In the genomic region with DNA sequence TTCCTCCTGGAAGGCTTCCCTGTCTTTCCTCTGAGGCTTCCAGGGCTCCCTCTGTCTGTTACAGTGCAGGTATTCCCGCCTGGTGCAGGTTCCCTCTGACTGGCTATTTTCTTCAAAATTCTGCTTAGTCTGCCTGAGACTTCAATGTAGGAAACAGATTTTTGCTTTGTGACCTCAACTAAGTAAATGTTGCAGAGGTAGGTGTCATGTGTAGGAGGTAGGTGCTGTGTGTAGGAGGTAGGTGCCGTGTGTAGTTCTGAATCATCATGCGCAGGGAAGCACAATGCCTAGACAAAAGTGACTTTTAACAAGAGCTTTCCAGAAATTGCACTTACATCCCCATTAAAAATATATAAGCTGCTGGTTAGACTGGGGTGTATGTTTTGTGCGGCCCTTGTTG, we compare ENCODE assay signal across 22 mouse cellular contexts.
DNase-seq lines count a peak whose midpoint lies in the region; ATAC-seq and TF ChIP-seq lines count a peak whose summit lies in the region.
"Had no signal": no experiment of that assay in that cellular context is flagged by ENCODE, and none has a peak within 500 bp of the region (broad histone marks: within the 10 kb centered on the region; RNA-seq: fewer than 3 reads in every experiment).

No protein-coding gene starts in this region.

- H3K4me1 ChIP-seq in stomach, postnatal 0 days (replicated peaks; ENCODE audit: control insufficient read depth, insufficient read depth) = no peaks in the 10 kb centered on the region
- H3K4me1 ChIP-seq: forebrain, embryonic 10.5 days; forebrain, embryonic 13.5 days; hindbrain, embryonic 15.5 days had no signal

- no peak overlapping the region for H3K4me2 ChIP-seq in stomach, postnatal 0 days (replicated peaks; ENCODE audit: low read depth)
- H3K4me2 ChIP-seq: forebrain, embryonic 13.5 days; heart, embryonic 11.5 days; hindbrain, embryonic 12.5 days; hindbrain, embryonic 15.5 days had no signal

- no peak for ATAC-seq in stomach, postnatal 0 days (ENCODE audit: low FRiP score, low TSS enrichment)
- ATAC-seq: CD4-positive, CD25-positive, alpha-beta regulatory T cell, adult 4 months; forebrain, embryonic 13.5 days; forebrain, embryonic 16.5 days had no signal

- H3K9me3 ChIP-seq in stomach, postnatal 0 days (ENCODE audit: control insufficient read depth, low read length) = no peaks in the 10 kb centered on the region
- H3K9me3 ChIP-seq: forebrain, embryonic 10.5 days; forebrain, embryonic 13.5 days; hindbrain, embryonic 12.5 days; hindbrain, embryonic 15.5 days had no signal

- intact Hi-C loops in left cerebral cortex, postnatal 10 days (cut with DNase I) = no loop called here

- no peak overlapping the region for H3K9ac ChIP-seq in stomach, postnatal 0 days (ENCODE audit: low read length)
- H3K9ac ChIP-seq: forebrain, embryonic 13.5 days; hindbrain, embryonic 12.5 days; hindbrain, embryonic 15.5 days had no signal

- no peaks in the 10 kb centered on the region for H3K27me3 ChIP-seq in stomach, postnatal 0 days (ENCODE audit: control insufficient read depth, insufficient read depth, low read length)
- H3K27me3 ChIP-seq: forebrain, embryonic 13.5 days; hindbrain, embryonic 12.5 days; hindbrain, embryonic 15.5 days had no signal

- H3K27ac ChIP-seq in layer of hippocampus, adult 2 months = peak overlapping the region; percentile 65
- H3K27ac ChIP-seq in stomach, postnatal 0 days (replicated peaks) = no peak overlapping the region
- H3K27ac ChIP-seq: forebrain, embryonic 10.5 days; forebrain, embryonic 13.5 days; hindbrain, embryonic 12.5 days; hindbrain, embryonic 15.5 days had no signal

- no peak overlapping the region for H3K4me3 ChIP-seq in layer of hippocampus, adult 2 months
- H3K4me3 ChIP-seq in stomach, postnatal 0 days (ENCODE audit: low read depth, low read length) = no peak overlapping the region
- H3K4me3 ChIP-seq: forebrain, embryonic 10.5 days; forebrain, embryonic 13.5 days; hindbrain, embryonic 12.5 days; hindbrain, embryonic 15.5 days had no signal

- no peaks in the 10 kb centered on the region for H3K36me3 ChIP-seq in stomach, postnatal 0 days (ENCODE audit: control insufficient read depth, insufficient read depth, low read length)
- H3K36me3 ChIP-seq: forebrain, embryonic 10.5 days; hindbrain, embryonic 12.5 days; hindbrain, embryonic 15.5 days had no signal

- WGBS in stomach, postnatal 0 days = 82% methylated on average over 4 of the region's 4 CpGs

- DNase-seq in layer of hippocampus, adult 2 months (ENCODE audit: low spot score in 2 of 2) = no peak
- no peak for DNase-seq in layer of hippocampus, adult 8-10 months (ENCODE audit: low spot score in 2 of 2)
- peak; percentile 13 to 34 for DNase-seq in left cerebral cortex, adult 9 months (ENCODE audit: low spot score in 2 of 2)
- DNase-seq in left cerebral cortex, postnatal 10 days (ENCODE audit: extremely low spot score in 1 of 2, low spot score in 2 of 2) = no peak
- DNase-seq in right cerebral cortex, adult 2 months (ENCODE audit: low spot score in 2 of 2) = peak; percentile 57 to 59
- no peak for DNase-seq in right cerebral cortex, postnatal 4 days
- DNase-seq in telencephalon, adult 2 months (ENCODE audit: low read depth, low spot score) = peak; percentile 50
- DNase-seq in stomach, postnatal 0 days (ENCODE audit: low spot score) = no peak
- DNase-seq: adrenal gland, adult 2 months; adrenal gland, postnatal 14 days; cerebellum, adult 18-20 months; cerebellum, adult 9-10 months; cerebellum, postnatal 14 days; gastrocnemius, postnatal 10 days; heart, adult 11 months had no signal

- no peak for TF ChIP-seq CTCF in layer of hippocampus, adult 2 months (conservative IDR thresholded peaks at IDR 0.05)
- TF ChIP-seq CTCF in stomach, postnatal 0 days (IDR thresholded peaks at IDR 0.05; ENCODE audit: low read depth) = no peak

- TF ChIP-seq EP300 in stomach, postnatal 0 days (optimal IDR thresholded peaks at IDR 0.05) = no peak

Comparison
In these comparisons a context has a peak if more than half of its experiments do, and no peak if none do; other contexts are left out.
1. DNase-seq: peak in left cerebral cortex, adult 9 months (2 of 2), right cerebral cortex, adult 2 months (2 of 2) and telencephalon, adult 2 months (single experiment); none in layer of hippocampus, adult 2 months (0 of 2), layer of hippocampus, adult 8-10 months (0 of 2), left cerebral cortex, postnatal 10 days (0 of 2), right cerebral cortex, postnatal 4 days (single experiment) and stomach, postnatal 0 days (single experiment).